Mouse (Mus musculus) mouse embryonic stem cell (cell line): ENCODE data around the gene Mast4.

ENCODE experiments used
- in situ Hi-C, 2 experiments: fragments of 300-500 bp; cut with MboI; formaldehyde crosslinking; loops; 1 replicate in 1 of 2; 3 replicates in 1 of 2; pipeline ENCODE4 v1.14.3; 2019 to 2020; ENCODE audit warnings: low sequenced_read_pairs in 2 of 2, low pct_unique_long_range_greater_than_20kb in 1 of 2, mixed read lengths in 1 of 2; ENCODE audit not compliant: unreplicated experiment in 1 of 2

Gene Mast4

GRCm38 (mm10) chr13:102874465-102875143, 459.7 kb downstream of the Mast4 start:
- in situ Hi-C loops = no loop called here

GRCm38 (mm10) chr13:102873412-102874016, 460.8 kb downstream of the Mast4 start:
- in situ Hi-C loops = no loop called here

- in situ Hi-C loops = no loop called here
Measured at GRCm38 (mm10) chr13:102871380-102872104, 462.8 kb downstream of the Mast4 start.

- in situ Hi-C loops = no loop called here
Measured at GRCm38 (mm10) chr13:102869541-102869940, 464.8 kb downstream of the Mast4 start.

GRCm38 (mm10) chr13:102866816-102867215, 467.5 kb downstream of the Mast4 start:
- in situ Hi-C loops = no loop called here

- in situ Hi-C loops = no loop called here
Measured at GRCm38 (mm10) chr13:102865971-102866724, 468.1 kb downstream of the Mast4 start.

GRCm38 (mm10) chr13:102865494-102865893, 468.8 kb downstream of the Mast4 start:
- in situ Hi-C loops = no loop called here

GRCm38 (mm10) chr13:102864840-102865239, 469.5 kb downstream of the Mast4 start:
- in situ Hi-C loops = no loop called here

- in situ Hi-C loops = no loop called here
Measured at GRCm38 (mm10) chr13:102864079-102864478, 470.2 kb downstream of the Mast4 start.

GRCm38 (mm10) chr13:102862981-102863380, 471.3 kb downstream of the Mast4 start:
- in situ Hi-C loops = no loop called here

- in situ Hi-C loops = no loop called here
Measured at GRCm38 (mm10) chr13:102862397-102862796, 471.9 kb downstream of the Mast4 start.

GRCm38 (mm10) chr13:102860733-102861132, 473.6 kb downstream of the Mast4 start:
- in situ Hi-C loops = no loop called here

GRCm38 (mm10) chr13:102860135-102860534, 474.2 kb downstream of the Mast4 start:
- in situ Hi-C loops = no loop called here

- in situ Hi-C loops = no loop called here
Measured at GRCm38 (mm10) chr13:102857539-102857838, 476.8 kb downstream of the Mast4 start.

- in situ Hi-C loops = no loop called here
Measured at GRCm38 (mm10) chr13:102856821-102857538, 477.3 kb downstream of the Mast4 start.

- in situ Hi-C loops = no loop called here
Measured at GRCm38 (mm10) chr13:102852865-102853264, 481.4 kb downstream of the Mast4 start.

- in situ Hi-C loops = no loop called here
Measured at GRCm38 (mm10) chr13:102851253-102851652, 483.0 kb downstream of the Mast4 start.

- in situ Hi-C loops = no loop called here
Measured at GRCm38 (mm10) chr13:102850594-102850993, 483.7 kb downstream of the Mast4 start.

GRCm38 (mm10) chr13:102849068-102849467, 485.2 kb downstream of the Mast4 start:
- in situ Hi-C loops = no loop called here
